Mouse (Mus musculus) heart, embryonic 13.5 days (tissue): ENCODE data around the gene Thbs3. TPM values are rescaled to one million over a fixed set of nuclear protein-coding genes. Genes with fewer than 3 reads are reported as not detected.

ENCODE experiments used
- ATAC-seq: fragments of 200-750 bp; cut with Nextera tagmentation; 2 replicates; pipeline ENCODE4 v1.8.0; 2017; ENCODE audit warnings: moderate TSS enrichment; ENCODE audit not compliant: insufficient number of reproducible peaks, low FRiP score, low TSS enrichment; ENCODE audit errors: extremely low read depth
- H3K27ac ChIP-seq: fragments of 300-500 bp; sonication (generic); replicated peaks from 2 replicates; pipeline ENCODE4 v1.5.1; 2015; ENCODE audit warnings: moderate library complexity, mild to moderate bottlenecking, inconsistent platforms
- H3K27me3 ChIP-seq: fragments of 300-500 bp; sonication (generic); replicated peaks from 2 replicates; pipeline ENCODE4 v1.6.1; 2015; ENCODE audit warnings: mild to moderate bottlenecking, inconsistent platforms
- H3K36me3 ChIP-seq: fragments of 300-500 bp; sonication (generic); 2 replicates; pipeline ENCODE4 v1.6.1; 2015; ENCODE audit warnings: mild to moderate bottlenecking, inconsistent platforms
- H3K4me1 ChIP-seq: fragments of 300-500 bp; sonication (generic); 2 replicates; pipeline ENCODE4 v1.6.1; 2015; ENCODE audit warnings: inconsistent platforms
- H3K4me2 ChIP-seq: fragments of 300-500 bp; sonication (generic); 2 replicates; pipeline ENCODE4 v1.6.1; 2015; ENCODE audit warnings: inconsistent platforms, mild to moderate bottlenecking, moderate library complexity
- H3K4me3 ChIP-seq: fragments of 300-500 bp; sonication (generic); 2 replicates; pipeline ENCODE4 v1.5.1; 2015; ENCODE audit warnings: moderate library complexity, mild to moderate bottlenecking, inconsistent platforms
- H3K9ac ChIP-seq: fragments of 300-500 bp; sonication (generic); 2 replicates; pipeline ENCODE4 v1.6.1; 2015; ENCODE audit warnings: inconsistent platforms, mild to moderate bottlenecking, moderate library complexity
- H3K9me3 ChIP-seq: fragments of 300-500 bp; sonication (generic); 2 replicates; pipeline ENCODE4 v1.6.1; 2016; ENCODE audit warnings: inconsistent platforms
- WGBS: fragments of 180-500 bp; shearing (Covaris S2); methylation state at CpG from one replicate; pipeline ENCODE4 v1.1.7; 2015; ENCODE audit warnings: mixed read lengths; 5-methylcytosine and 5-hydroxymethylcytosine counted together
- polyA plus RNA-seq: library from polyadenylated mRNA; unstranded; fragments of >200 nt; fragmentation: Nextera tagmentation; extraction: Ambion mirVana; gene quantifications from 2 replicates; pipeline ENCODE4 v1.2.1, GENCODE M21; 2015

Thbs3 gene
- polyA plus RNA-seq, result 15.6 and 16.2 TPM in 2 replicates

DNA sequence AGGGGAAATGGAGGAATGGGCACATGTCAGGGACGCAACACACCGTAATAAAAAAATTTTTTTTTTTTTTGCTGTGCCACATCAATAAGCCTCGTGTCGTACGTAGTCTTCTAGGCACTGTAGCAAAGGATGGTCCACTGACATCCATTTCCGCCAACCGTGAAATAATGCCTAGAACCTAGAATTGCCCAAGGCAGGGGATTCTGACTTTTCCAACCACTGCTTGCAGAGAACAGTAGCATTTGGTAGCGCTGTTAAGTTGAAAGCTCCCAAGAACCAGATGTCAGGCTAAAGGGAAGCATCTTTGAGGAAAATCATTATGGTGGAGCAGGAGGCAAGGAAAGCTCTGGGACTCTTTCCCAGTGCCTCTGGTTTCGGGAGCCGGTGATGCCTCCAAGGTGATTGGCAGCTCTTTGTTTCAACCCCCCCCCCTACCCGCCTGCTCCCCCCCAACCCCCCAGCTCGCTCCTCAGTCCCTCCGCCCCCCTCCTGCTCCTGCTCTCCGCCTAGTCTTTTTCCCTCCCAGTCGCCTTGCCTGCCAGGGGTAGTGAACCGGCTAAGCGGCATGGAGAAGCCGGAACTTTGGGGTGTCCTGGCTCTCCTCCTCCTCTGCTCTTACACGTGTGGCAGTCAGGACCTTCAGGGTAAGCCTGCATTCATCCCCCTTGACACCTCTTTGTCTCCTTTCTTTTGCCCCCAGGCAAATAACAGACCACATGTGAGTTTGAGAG is at the start of gene Thbs3:
Gene Thbs3, plus strand, starts transcription at position 500 of the 731 bp plus-strand sequence.
- Histone ChIP-seq H3K27me3 (no peaks in the 10 kb centered on the region), H3K27ac (peak within 1 kb of the TSS; percentile 96), H3K4me2 (peak within 1 kb of the TSS; percentile 94), H3K36me3 (peaks cover 22% of the 10 kb centered on the region), H3K4me3 (peak within 1 kb of the TSS; percentile 95), H3K9ac (peak within 1 kb of the TSS; percentile 86), H3K9me3 (no peaks in the 10 kb centered on the region), H3K4me1 (peaks cover 47% of the 10 kb centered on the region)
- WGBS, result 2% methylated on average over 18 of the region's 19 CpGs
- no peak for ATAC-seq

DNA sequence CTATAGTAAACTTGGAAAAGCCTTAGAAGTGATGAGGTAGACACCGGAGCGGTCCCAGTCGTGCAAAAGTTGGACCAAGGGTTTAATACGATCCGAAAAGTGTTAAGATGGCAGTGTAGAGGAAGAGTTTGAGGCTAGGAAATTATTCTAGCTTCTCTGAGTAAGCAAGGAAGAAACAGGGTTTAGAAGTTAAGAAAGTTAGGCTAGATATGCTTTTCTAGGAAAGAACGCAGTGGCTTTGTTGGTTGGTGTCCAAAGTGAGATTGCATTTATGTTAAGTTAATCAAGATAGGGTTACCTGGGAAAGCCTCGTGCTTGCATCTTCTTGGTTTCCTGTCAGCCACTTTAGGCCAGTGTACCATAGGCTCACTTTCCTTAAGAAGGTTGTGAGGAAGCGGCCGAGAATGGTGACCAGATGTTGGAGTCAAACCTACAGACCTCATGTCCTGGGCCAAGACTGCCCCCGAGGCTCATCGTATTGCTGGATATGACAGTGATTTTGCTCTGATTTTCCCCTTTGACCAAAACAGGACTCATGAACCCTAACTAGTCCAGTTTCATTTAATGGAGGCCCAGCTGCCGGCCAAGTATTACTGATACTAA is 49.6 kb upstream of the Thbs3 start:
- WGBS, result 17% methylated on average over 12 of the region's 12 CpGs
- no peaks in the 10 kb centered on the region for H3K27me3 ChIP-seq
- H3K27ac ChIP-seq, result peak overlapping the region; percentile 97
- H3K9me3 ChIP-seq, result no peaks in the 10 kb centered on the region
- ATAC-seq, result no peak
- H3K36me3 ChIP-seq, result peaks cover 39% of the 10 kb centered on the region
- peak overlapping the region; percentile 90 for H3K4me3 ChIP-seq
- H3K4me2 ChIP-seq, result peak overlapping the region; percentile 92
- H3K9ac ChIP-seq, result peak overlapping the region; percentile 99
- peaks cover 25% of the 10 kb centered on the region for H3K4me1 ChIP-seq

GRCm38 (mm10) chr3:89166945-89167344 is 48.0 kb upstream of the Thbs3 start:
- WGBS, result 88% methylated on average over 19 of the region's 19 CpGs
- no peak for ATAC-seq
- peaks cover 54% of the 10 kb centered on the region for H3K36me3 ChIP-seq

DNA sequence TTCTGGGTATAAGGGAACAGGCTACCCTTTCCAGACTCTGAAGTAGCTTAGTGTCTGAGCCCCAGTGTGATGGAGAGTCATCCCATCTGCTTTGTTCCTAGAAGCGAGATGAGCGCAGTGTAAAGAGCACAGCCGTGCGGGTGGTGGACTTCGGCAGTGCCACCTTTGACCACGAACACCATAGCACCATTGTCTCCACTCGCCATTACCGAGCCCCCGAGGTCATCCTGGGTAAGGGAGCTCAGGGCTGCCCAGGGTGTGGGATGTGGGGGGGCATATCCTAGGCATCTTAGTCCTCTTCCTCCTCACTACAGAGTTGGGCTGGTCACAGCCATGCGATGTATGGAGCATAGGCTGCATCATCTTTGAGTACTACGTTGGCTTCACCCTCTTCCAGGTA is 40.1 kb upstream of the Thbs3 start:
- H3K4me3 ChIP-seq, result no peak overlapping the region
- H3K4me1 ChIP-seq, result peaks cover 15% of the 10 kb centered on the region
- 94% methylated on average over 11 of the region's 11 CpGs for WGBS
- H3K9me3 ChIP-seq, result no peaks in the 10 kb centered on the region
- no peak for ATAC-seq
- H3K27ac ChIP-seq, result no peak overlapping the region
- H3K27me3 ChIP-seq, result no peaks in the 10 kb centered on the region
- no peak overlapping the region for H3K4me2 ChIP-seq
- no peak overlapping the region for H3K9ac ChIP-seq
- peaks cover 81% of the 10 kb centered on the region for H3K36me3 ChIP-seq

More at GRCm38 (mm10) chr3:89166945-89167344, 48.0 kb upstream of the Thbs3 start:
- Histone ChIP-seq H3K4me1 (peaks cover 23% of the 10 kb centered on the region), H3K9ac (no peak overlapping the region), H3K27ac (no peak overlapping the region), H3K9me3 (no peaks in the 10 kb centered on the region), H3K4me3 (no peak overlapping the region), H3K4me2 (no peak overlapping the region), H3K27me3 (no peaks in the 10 kb centered on the region)

- H3K4me3 ChIP-seq, result no peak overlapping the region
- H3K4me2 ChIP-seq, result no peak overlapping the region
- H3K36me3 ChIP-seq, result peaks cover 81% of the 10 kb centered on the region
- H3K4me1 ChIP-seq, result peaks cover 15% of the 10 kb centered on the region
- H3K9ac ChIP-seq, result no peak overlapping the region
- H3K27ac ChIP-seq, result no peak overlapping the region
- no peaks in the 10 kb centered on the region for H3K27me3 ChIP-seq
- no peaks in the 10 kb centered on the region for H3K9me3 ChIP-seq
- WGBS, result 91% methylated on average over 10 of the region's 10 CpGs
- ATAC-seq, result no peak
Measured at GRCm38 (mm10) chr3:89175544-89175943, 39.4 kb upstream of the Thbs3 start.

GRCm38 (mm10) chr3:89176421-89176820 is 38.6 kb upstream of the Thbs3 start:
- H3K4me3 ChIP-seq, result no peak overlapping the region
- H3K4me2 ChIP-seq, result no peak overlapping the region
- H3K27me3 ChIP-seq, result no peaks in the 10 kb centered on the region
- ATAC-seq, result no peak
- H3K4me1 ChIP-seq, result peaks cover 15% of the 10 kb centered on the region
- WGBS, result 75% methylated on average over 7 of the region's 7 CpGs
- H3K36me3 ChIP-seq, result peaks cover 81% of the 10 kb centered on the region
- no peaks in the 10 kb centered on the region for H3K9me3 ChIP-seq
- no peak overlapping the region for H3K27ac ChIP-seq
- no peak overlapping the region for H3K9ac ChIP-seq

DNA sequence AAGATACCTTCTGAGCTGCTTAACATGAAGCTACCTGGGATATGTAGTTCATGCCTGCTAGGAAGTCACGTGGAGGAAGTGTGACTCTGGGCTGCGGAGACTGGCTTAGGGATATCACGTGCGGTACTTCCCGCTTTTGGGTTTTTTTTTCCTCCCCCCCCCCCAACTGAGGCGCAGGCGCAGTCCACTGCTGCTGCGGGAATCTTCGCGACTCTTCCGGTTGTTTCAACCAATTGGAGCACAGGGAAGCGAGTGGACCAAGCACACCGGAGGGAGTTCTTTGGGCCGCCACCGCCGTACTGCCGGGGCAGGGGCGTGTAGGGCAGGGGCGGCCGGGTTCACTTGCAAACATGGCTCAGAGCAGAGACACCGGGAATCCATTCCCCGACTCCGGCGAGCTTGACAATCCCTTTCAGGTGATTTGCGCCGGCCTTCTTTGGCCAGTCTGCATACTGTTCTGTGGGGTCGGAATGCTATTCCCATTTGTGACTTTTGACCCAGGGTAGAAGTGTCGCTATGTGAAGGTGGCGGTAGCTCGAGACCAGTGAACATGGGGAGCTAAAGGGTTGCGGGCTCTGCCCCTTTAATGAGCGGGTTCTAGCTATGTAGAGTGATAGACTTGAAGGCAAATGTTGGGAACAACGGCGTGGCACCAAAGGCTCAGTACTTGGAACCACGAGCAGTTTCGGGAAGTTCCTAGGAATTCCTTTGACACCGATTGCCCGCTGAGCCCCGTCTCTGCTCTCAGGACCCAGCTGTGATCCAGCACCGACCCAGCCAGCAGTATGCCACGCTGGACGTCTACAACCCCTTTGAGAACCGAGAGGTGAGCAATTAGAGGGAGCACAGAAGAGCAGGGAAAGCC is 37.5 kb upstream of the Thbs3 start, which contains the start of gene Scamp3:
Gene Scamp3, plus strand, starts transcription at position 232 of the 865 bp plus-strand sequence.
- peak within 1 kb of the TSS; percentile 83 for H3K27ac ChIP-seq
- WGBS, result 0% methylated on average over 43 of the region's 43 CpGs
- H3K4me3 ChIP-seq, result peak within 1 kb of the TSS; percentile 78
- H3K4me2 ChIP-seq, result peak within 1 kb of the TSS; percentile 96
- no peaks in the 10 kb centered on the region for H3K9me3 ChIP-seq
- ATAC-seq, result peak; percentile 86
- H3K36me3 ChIP-seq, result peaks cover 81% of the 10 kb centered on the region
- H3K27me3 ChIP-seq, result no peaks in the 10 kb centered on the region
- peaks cover 18% of the 10 kb centered on the region for H3K4me1 ChIP-seq
- peak within 1 kb of the TSS; percentile 92 for H3K9ac ChIP-seq

- Histone ChIP-seq H3K4me1 (peaks cover 21% of the 10 kb centered on the region), H3K9ac (peak overlapping the region; percentile 92), H3K27ac (peak overlapping the region; percentile 83), H3K4me3 (peak overlapping the region; percentile 78), H3K36me3 (peaks cover 77% of the 10 kb centered on the region), H3K4me2 (peak overlapping the region; percentile 96), H3K9me3 (no peaks in the 10 kb centered on the region), H3K27me3 (no peaks in the 10 kb centered on the region)
- 5% methylated on average over 6 of the region's 6 CpGs for WGBS
- ATAC-seq, result no peak
Measured at GRCm38 (mm10) chr3:89178107-89178385, 36.9 kb upstream of the Thbs3 start.

DNA sequence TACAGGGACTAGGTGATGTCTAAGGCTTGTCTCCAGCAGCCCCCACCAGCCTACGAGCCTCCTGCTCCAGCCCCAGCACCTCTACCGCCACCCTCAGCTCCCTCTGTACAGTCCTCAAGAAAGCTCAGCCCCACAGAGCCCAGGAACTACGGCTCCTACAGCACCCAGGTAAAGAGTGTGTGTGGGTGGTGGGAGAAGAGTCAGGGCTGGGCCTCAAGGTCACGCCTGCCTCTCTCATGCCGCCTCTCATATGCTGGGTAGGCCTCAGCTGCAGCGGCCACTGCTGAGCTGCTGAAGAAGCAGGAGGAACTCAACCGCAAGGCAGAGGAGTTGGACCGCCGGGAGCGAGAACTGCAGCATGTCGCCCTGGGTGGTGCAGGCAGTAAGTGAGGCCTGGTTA is 35.9 kb upstream of the Thbs3 start:
- no peaks in the 10 kb centered on the region for H3K27me3 ChIP-seq
- no peak for ATAC-seq
- 86% methylated on average over 11 of the region's 11 CpGs for WGBS
- H3K4me1 ChIP-seq, result peaks cover 28% of the 10 kb centered on the region
- H3K9me3 ChIP-seq, result no peaks in the 10 kb centered on the region
- H3K9ac ChIP-seq, result no peak overlapping the region
- H3K36me3 ChIP-seq, result peaks cover 67% of the 10 kb centered on the region
- H3K4me3 ChIP-seq, result no peak overlapping the region; the same call in 1 of the 2 replicates
- 0 out of 2 replicates have a peak overlapping the region, but pooled peaks have one; percentile 96 for H3K4me2 ChIP-seq
- no peak overlapping the region for H3K27ac ChIP-seq

GRCm38 (mm10) chr3:89181749-89182500 is 33.1 kb upstream of the Thbs3 start:
- peaks cover 44% of the 10 kb centered on the region for H3K36me3 ChIP-seq
- H3K9ac ChIP-seq, result no peak overlapping the region
- peaks cover 38% of the 10 kb centered on the region for H3K4me1 ChIP-seq
- H3K27ac ChIP-seq, result peak overlapping the region; percentile 28; the same call in 1 of the 2 replicates
- no peak for ATAC-seq
- peaks cover 7% of the 10 kb centered on the region; the same call in 1 of the 2 replicates for H3K27me3 ChIP-seq
- H3K9me3 ChIP-seq, result no peaks in the 10 kb centered on the region
- H3K4me2 ChIP-seq, result no peak overlapping the region
- no peak overlapping the region for H3K4me3 ChIP-seq
- WGBS, result 87% methylated on average over 27 of the region's 27 CpGs
